Mouse (Mus musculus): ENCODE data around the gene Ccl27a.

DNA sequence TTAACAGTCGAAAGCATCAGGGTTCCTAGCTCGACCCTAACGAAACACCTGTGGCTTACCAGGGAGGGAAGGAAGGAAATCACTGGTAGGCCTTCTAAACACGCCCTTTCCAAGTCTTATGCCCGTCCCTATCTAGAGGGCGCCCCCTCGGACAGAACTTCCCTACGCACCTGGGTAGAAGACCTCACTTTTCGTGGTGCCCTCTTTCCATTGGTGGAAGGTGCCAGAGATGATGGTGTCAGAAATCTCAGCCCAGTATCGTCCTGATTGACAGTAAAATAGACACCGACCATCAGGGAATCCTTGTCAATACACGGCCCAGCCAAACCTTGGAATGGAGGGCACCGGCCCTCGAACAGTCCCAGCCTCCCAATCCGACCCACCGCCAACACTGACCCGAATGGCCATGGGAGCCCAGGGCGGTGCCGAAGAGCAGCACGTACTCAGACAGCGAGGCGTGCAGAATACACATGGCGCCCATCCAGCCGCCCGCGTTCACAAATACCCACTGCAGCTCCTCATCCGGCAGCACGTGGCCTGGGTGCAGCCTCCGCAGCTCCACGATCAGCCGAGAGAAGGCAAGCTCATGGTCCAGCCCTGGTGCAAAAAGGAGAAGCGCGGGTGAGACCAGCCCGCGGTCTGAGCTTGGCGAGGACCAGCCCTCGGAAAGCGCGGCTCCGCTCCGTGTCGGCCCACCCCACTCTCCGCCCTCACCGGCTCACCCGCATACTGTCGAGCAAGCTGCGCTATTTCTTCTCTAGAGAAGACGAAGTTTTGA, 33.5 kb downstream of the Ccl27a start:
- TF ChIP-seq POLR2A (IDR thresholded peaks at IDR 0.05; ENCODE audit: control insufficient read depth, low read depth, low read length) (no peak), CTCF (IDR thresholded peaks at IDR 0.05; ENCODE audit: control insufficient read depth, insufficient read depth, insufficient replicate concordance, low read depth, low read length) (no peak)
